Comparison of ENCODE assay signal across 15 mouse cellular contexts in the genomic region with DNA sequence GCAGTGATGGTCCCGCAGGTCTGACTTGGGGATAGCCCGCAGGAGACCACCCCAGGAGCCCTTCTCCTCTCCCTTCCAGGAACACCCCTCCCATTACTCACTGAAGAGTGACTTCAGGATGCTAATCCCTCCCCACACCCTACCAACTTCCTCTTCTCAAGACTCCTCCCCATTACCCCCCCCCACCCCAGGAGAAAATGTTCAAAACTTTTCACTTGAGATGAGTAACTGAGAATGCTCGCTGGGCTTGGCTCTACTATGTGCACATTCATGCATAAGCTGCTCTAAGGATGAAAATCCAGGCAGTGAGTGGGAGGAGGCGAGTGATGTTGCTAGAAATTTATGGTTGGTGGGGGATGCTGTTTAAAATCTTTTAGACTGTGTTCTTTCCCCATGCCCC. TPM values are rescaled to one million over a fixed set of nuclear protein-coding genes. Genes with fewer than 3 reads are reported as not detected.
DNase-seq lines count a peak whose midpoint lies in the region; ATAC-seq lines count a peak whose summit lies in the region.
"Had no signal": no experiment of that assay in that cellular context is flagged by ENCODE, and none has a peak within 500 bp of the region (broad histone marks: within the 10 kb centered on the region; RNA-seq: fewer than 3 reads in every experiment).

No protein-coding gene starts in this region.

- intact Hi-C loops in heart, postnatal 14 days (cut with DNase I) = loop anchor here (10.0 kb wide), 1 partner anchor 197 kb away; no protein-coding TSS in a partner anchor

- H3K9me3 ChIP-seq in forebrain, embryonic 14.5 days (replicated peaks; ENCODE audit: control insufficient read depth, low read length) = no peaks in the 10 kb centered on the region
- H3K9me3 ChIP-seq: heart, embryonic 13.5 days; limb, embryonic 13.5 days; lung, embryonic 15.5 days had no signal

- peak; percentile 91 for DNase-seq in heart, adult 11 months
- DNase-seq in heart, postnatal 14 days = no peak
- no peak for DNase-seq in T-cell, adult 2 months (ENCODE audit: low spot score)
- DNase-seq in kidney, adult 11 months = no peak
- DNase-seq in forebrain, embryonic 14.5 days (ENCODE audit: low spot score) = no peak

- H3K27ac ChIP-seq in forebrain, embryonic 14.5 days (ENCODE audit: low read depth, low read length) = no peak overlapping the region
- H3K27ac ChIP-seq: heart, embryonic 13.5 days; hindbrain, postnatal 0 days; limb, embryonic 13.5 days; lung, embryonic 15.5 days had no signal

- no peak overlapping the region for H3K9ac ChIP-seq in forebrain, embryonic 14.5 days (ENCODE audit: low read length)

- H3K27me3 ChIP-seq in forebrain, embryonic 14.5 days (replicated peaks; ENCODE audit: control insufficient read depth, insufficient read depth, low read length) = no peaks in the 10 kb centered on the region
- H3K27me3 ChIP-seq: lung, embryonic 15.5 days had no signal

- 80% methylated on average over 4 of the region's 4 CpGs for WGBS in forebrain, embryonic 14.5 days

- H3K4me3 ChIP-seq in forebrain, embryonic 14.5 days (ENCODE audit: low read depth, low read length) = no peak overlapping the region

- peak; percentile 15 for ATAC-seq in CD4-positive, CD25-positive, alpha-beta regulatory T cell, adult 4 months
- 0 out of 2 replicates have a peak, but pooled peaks have one; percentile 27 for ATAC-seq in common myeloid progenitor, adult 5-6 weeks (replicated peaks; ENCODE audit: low read depth, poor library complexity, severe bottlenecking)
- ATAC-seq in neutrophil, adult 5-6 weeks (ENCODE audit: extremely low read depth, insufficient number of reproducible peaks, low FRiP score, poor library complexity, severe bottlenecking) = peak; percentile 42
- ATAC-seq in forebrain, embryonic 14.5 days = no peak

- no peak overlapping the region for H3K4me2 ChIP-seq in forebrain, embryonic 14.5 days (ENCODE audit: low read length)

- no peaks in the 10 kb centered on the region for H3K36me3 ChIP-seq in forebrain, embryonic 14.5 days (ENCODE audit: control insufficient read depth, insufficient read depth, low read length)
- H3K36me3 ChIP-seq: heart, embryonic 13.5 days; limb, embryonic 13.5 days; lung, embryonic 15.5 days had no signal

- peaks cover 5% of the 10 kb centered on the region for H3K4me1 ChIP-seq in forebrain, embryonic 14.5 days (ENCODE audit: control insufficient read depth, insufficient read depth, low read length)

RNA-seq across cellular contexts. Expression of gene S100a6, which starts 0.6 kb away (rescaled TPM):
- total RNA-seq in heart, postnatal 14 days (2021) = 10 to 100 TPM; 62.2 to 71.0 TPM
- 100 to 1,000 TPM; 291 to 360 TPM for polyA plus RNA-seq in CD4-positive, CD25-positive, alpha-beta regulatory T cell, adult 4 months (2017; shearing (Covaris generic))
- 8.0 and 14.7 TPM in 2 replicates for total RNA-seq in common myeloid progenitor, adult 5-6 weeks (2017)
- total RNA-seq in neutrophil, adult 5-6 weeks (2017) = 1,146 and 1,580 TPM in 2 replicates
- polyA plus RNA-seq in forebrain, embryonic 14.5 days (2014; fragmentation: Nextera tagmentation; extraction: Ambion mirVana) = 19.6 and 22.8 TPM in 2 replicates

RNA-seq across cellular contexts. Expression of gene S100a5, which starts 3.7 kb away (rescaled TPM):
- total RNA-seq in heart, postnatal 14 days (2021) = not detected
- not detected for polyA plus RNA-seq in CD4-positive, CD25-positive, alpha-beta regulatory T cell, adult 4 months (2017; shearing (Covaris generic))
- total RNA-seq in common myeloid progenitor, adult 5-6 weeks (2017) = not detected in 2 replicates
- total RNA-seq in neutrophil, adult 5-6 weeks (2017) = not detected in 2 replicates
- not detected in 2 replicates for polyA plus RNA-seq in forebrain, embryonic 14.5 days (2014; fragmentation: Nextera tagmentation; extraction: Ambion mirVana)
- total RNA-seq: hindbrain, postnatal 0 days; left cerebral cortex, adult 18-20 months had no signal
- polyA plus RNA-seq: heart, embryonic 13.5 days; hindbrain, postnatal 0 days; limb, embryonic 13.5 days; lung, embryonic 15.5 days; midbrain, embryonic 16.5 days had no signal

RNA-seq across cellular contexts. Expression of gene S100a4, which starts 8.5 kb away (rescaled TPM):
- total RNA-seq in heart, postnatal 14 days (2021) = 10 to 100 TPM; 12.2 to 14.3 TPM
- 100 to 1,000 TPM in 1 of 2 experiments, 10 to 100 TPM in 1; 74.9 to 104 TPM for polyA plus RNA-seq in CD4-positive, CD25-positive, alpha-beta regulatory T cell, adult 4 months (2017; shearing (Covaris generic))
- 15.1 and 35.7 TPM in 2 replicates for total RNA-seq in common myeloid progenitor, adult 5-6 weeks (2017)
- total RNA-seq in neutrophil, adult 5-6 weeks (2017) = 88.4 and 95.9 TPM in 2 replicates
- polyA plus RNA-seq in forebrain, embryonic 14.5 days (2014; fragmentation: Nextera tagmentation; extraction: Ambion mirVana) = 1.3 and 1.9 TPM in 2 replicates
- polyA plus RNA-seq: midbrain, embryonic 16.5 days had no signal

RNA-seq across cellular contexts. Expression of gene Gm42674, which starts 10.4 kb away (rescaled TPM):
- not detected for total RNA-seq in heart, postnatal 14 days (2021)
- polyA plus RNA-seq in CD4-positive, CD25-positive, alpha-beta regulatory T cell, adult 4 months (2017; shearing (Covaris generic)) = not detected
- total RNA-seq in common myeloid progenitor, adult 5-6 weeks (2017) = not detected in 2 replicates
- not detected in 2 replicates for total RNA-seq in neutrophil, adult 5-6 weeks (2017)
- polyA plus RNA-seq in forebrain, embryonic 14.5 days (2014; fragmentation: Nextera tagmentation; extraction: Ambion mirVana) = not detected in 2 replicates
- total RNA-seq: hindbrain, postnatal 0 days; left cerebral cortex, adult 18-20 months had no signal
- polyA plus RNA-seq: heart, embryonic 13.5 days; hindbrain, postnatal 0 days; limb, embryonic 13.5 days; lung, embryonic 15.5 days; midbrain, embryonic 16.5 days; thymus, postnatal 0 days had no signal

RNA-seq across cellular contexts. Expression of gene S100a2, which starts 22.0 kb away (rescaled TPM):
- total RNA-seq in heart, postnatal 14 days (2021) = not detected
- polyA plus RNA-seq in CD4-positive, CD25-positive, alpha-beta regulatory T cell, adult 4 months (2017; shearing (Covaris generic)) = not detected
- not detected in 2 replicates for total RNA-seq in common myeloid progenitor, adult 5-6 weeks (2017)
- not detected in 2 replicates for total RNA-seq in neutrophil, adult 5-6 weeks (2017)
- not detected in 2 replicates for polyA plus RNA-seq in forebrain, embryonic 14.5 days (2014; fragmentation: Nextera tagmentation; extraction: Ambion mirVana)
- total RNA-seq: hindbrain, postnatal 0 days; left cerebral cortex, adult 18-20 months had no signal
- polyA plus RNA-seq: heart, embryonic 13.5 days; hindbrain, postnatal 0 days; limb, embryonic 13.5 days; lung, embryonic 15.5 days; midbrain, embryonic 16.5 days had no signal

Comparison
In these comparisons a context has a peak if more than half of its experiments do, and no peak if none do; other contexts are left out.
1. RNA of gene S100a6, which starts 0.6 kb away (total RNA-seq): 1,146 to 1,580 TPM in neutrophil, adult 5-6 weeks; 62.2 to 71.0 TPM in heart, postnatal 14 days and 8.0 to 14.7 TPM in common myeloid progenitor, adult 5-6 weeks; every median in the first group is over 10 times any median in the second.